Mouse (Mus musculus): ENCODE data around the gene Wfdc12. TPM values are rescaled to one million over a fixed set of nuclear protein-coding genes. Genes with fewer than 3 reads are reported as not detected.

Wfdc12 gene
- polyA plus RNA-seq, 1 experiment from 2014 or later, result not detected

DNA sequence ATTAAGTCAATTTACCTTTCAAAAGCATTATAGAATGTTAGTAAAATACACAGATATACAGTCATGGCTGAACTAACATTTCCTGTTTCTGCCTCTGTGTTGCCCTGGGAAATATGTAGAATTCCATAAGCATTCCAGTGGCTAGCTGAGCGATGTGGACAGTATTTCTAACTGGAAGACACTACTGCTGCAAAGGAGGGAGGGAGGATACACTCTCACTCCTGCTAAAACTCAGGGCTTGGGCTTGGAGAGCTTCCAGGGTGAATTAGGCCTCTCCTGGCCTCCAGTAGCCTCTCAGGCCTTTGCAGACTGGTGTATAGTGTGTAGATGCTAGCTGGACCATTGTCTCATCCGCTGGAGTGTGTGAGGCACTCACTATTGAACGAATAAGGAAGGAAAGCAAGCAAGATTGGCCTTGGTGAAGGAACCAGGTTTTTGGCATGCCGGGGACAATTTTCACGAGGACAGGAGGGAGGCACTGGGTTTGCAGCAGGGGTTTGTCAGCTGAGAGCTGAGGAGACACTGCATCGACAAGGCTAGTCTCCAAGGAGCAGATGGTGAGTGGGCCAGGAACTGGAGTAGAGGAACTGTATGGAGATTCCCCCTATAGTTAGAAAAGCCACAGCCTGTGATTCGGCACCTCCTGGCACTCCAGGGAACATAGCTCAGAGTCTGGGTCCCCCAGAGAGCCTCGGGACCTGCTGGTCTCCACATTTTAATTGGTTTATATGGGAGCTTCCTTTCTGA lies 15.6 kb downstream of the Wfdc12 start:
- 73% methylated on average over 8 of the region's 8 CpGs for WGBS
- peaks cover 62% of the 10 kb centered on the region for H3K27me3 ChIP-seq

DNA sequence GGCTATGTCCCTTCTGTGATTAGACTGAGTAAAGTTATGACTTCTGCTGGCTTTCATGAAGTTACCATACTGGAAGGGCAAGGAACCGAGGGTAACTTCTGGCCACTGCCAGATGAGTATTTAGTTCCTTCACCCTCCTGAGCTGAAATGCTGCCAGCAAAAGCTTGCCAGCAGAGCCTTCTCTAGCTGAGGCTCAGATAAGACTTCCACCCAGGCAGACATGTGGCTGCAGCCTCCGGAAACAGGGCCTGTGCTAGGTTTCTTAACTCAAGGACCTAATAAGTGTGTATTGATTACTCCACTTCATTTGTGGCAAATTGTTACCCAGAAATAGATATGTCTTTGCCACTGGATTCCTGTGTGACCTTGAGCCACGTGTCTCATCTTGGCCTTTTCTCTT lies 17.0 kb downstream of the Wfdc12 start:
- no peak overlapping the region for H3K4me3 ChIP-seq
- 66% methylated on average over 3 of the region's 3 CpGs for WGBS
- no peak for ATAC-seq (ENCODE audit: low FRiP score, low read depth)
- H3K4me2 ChIP-seq (replicated peaks), result no peak overlapping the region
- peaks cover 73% of the 10 kb centered on the region for H3K27me3 ChIP-seq
- H3K9me3 ChIP-seq, result 0 out of 2 replicates have a peak, but pooled peaks cover 3% of the 10 kb centered on the region
- H3K4me1 ChIP-seq, result peaks cover 33% of the 10 kb centered on the region
- H3K36me3 ChIP-seq, result no peaks in the 10 kb centered on the region
- H3K9ac ChIP-seq, result no peak overlapping the region
- H3K27ac ChIP-seq, result no peak overlapping the region

More for the DNA sequence above, 15.6 kb downstream of the Wfdc12 start:
- no peak overlapping the region for H3K9ac ChIP-seq
- no peak overlapping the region for H3K4me3 ChIP-seq
- no peak for ATAC-seq (ENCODE audit: low FRiP score, low read depth)
- no peak overlapping the region for H3K27ac ChIP-seq
- no peak overlapping the region for H3K4me2 ChIP-seq (replicated peaks)
- no peaks in the 10 kb centered on the region for H3K36me3 ChIP-seq
- H3K9me3 ChIP-seq, result no peaks in the 10 kb centered on the region
- peaks cover 28% of the 10 kb centered on the region for H3K4me1 ChIP-seq

GRCm38 (mm10) chr2:164170902-164171301 lies 19.5 kb downstream of the Wfdc12 start, which contains the start of gene Kcns1:
Kcns1 (minus strand) TSS chr2:164171113.
- WGBS, result under 1% methylated on average over 27 of the region's 29 CpGs
- Histone ChIP-seq H3K9ac (peak within 1 kb of the TSS; percentile 67), H3K27me3 (peaks cover 88% of the 10 kb centered on the region), H3K36me3 (no peaks in the 10 kb centered on the region), H3K27ac (no peak within 1 kb of the TSS; the same call in 1 of the 2 replicates), H3K9me3 (0 out of 2 replicates have a peak, but pooled peaks cover 3% of the 10 kb centered on the region), H3K4me3 (peak within 1 kb of the TSS; percentile 47), H3K4me2 (replicated peaks) (peak within 1 kb of the TSS; percentile 73), H3K4me1 (peaks cover 39% of the 10 kb centered on the region)
- ATAC-seq (ENCODE audit: low FRiP score, low read depth), result no peak

DNA sequence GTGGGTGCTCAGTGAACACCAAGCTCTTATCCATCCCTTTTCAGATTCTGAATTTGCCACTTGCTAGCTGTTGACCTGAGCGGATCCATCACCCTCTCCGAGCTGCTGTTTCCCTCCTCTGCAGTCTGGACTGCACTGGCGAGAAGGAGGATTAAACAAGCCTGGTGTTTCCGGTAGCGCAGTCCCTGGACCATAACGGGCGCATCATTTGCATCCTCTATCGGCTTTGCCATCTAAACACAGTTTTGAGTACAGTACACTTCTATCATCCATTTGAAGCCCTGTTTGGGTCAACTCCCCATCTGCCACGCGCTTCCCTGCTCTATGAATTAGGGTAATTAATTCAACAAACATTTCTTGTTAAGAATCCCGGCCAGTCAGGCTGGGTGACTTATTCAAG lies 20.1 kb downstream of the Wfdc12 start:
- Histone ChIP-seq H3K27ac (no peak overlapping the region), H3K4me1 (peaks cover 39% of the 10 kb centered on the region), H3K4me3 (peak overlapping the region; percentile 47), H3K9ac (peak overlapping the region; percentile 67; the same call in 1 of the 2 replicates), H3K36me3 (no peaks in the 10 kb centered on the region), H3K9me3 (0 out of 2 replicates have a peak, but pooled peaks cover 3% of the 10 kb centered on the region), H3K27me3 (peaks cover 94% of the 10 kb centered on the region), H3K4me2 (replicated peaks) (peak overlapping the region; percentile 73)
- WGBS, result 7% methylated on average over 11 of the region's 11 CpGs
- ATAC-seq (ENCODE audit: low FRiP score, low read depth), result no peak

DNA sequence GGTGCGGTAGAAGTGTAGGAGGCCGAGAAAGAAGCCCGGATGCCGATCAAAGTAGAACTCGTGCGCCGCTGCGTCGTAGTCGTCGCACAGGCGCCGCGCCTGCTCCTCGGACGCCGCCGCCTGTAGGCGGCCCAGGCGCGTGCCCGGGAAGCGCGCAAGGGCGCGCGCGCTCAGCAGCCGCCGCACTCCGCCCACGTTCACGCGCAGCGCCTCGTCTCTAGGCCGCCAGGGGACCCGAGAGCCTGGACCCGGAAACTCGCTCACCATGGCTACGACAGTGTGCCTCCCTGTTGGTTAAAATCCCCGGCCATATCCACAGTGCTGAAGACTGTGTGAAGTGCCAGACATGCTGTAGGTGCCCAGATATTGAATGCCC lies 21.8 kb downstream of the Wfdc12 start:
- ATAC-seq (ENCODE audit: low FRiP score, low read depth), result peak; percentile 62; the same call in 1 of the 2 replicates
- 11% methylated on average over 42 of the region's 42 CpGs for WGBS

GRCm38 (mm10) chr2:164167752-164168570 lies 22.4 kb downstream of the Wfdc12 start:
- ATAC-seq (ENCODE audit: low FRiP score, low read depth), result peak; percentile 48; the same call in 1 of the 2 replicates
- Histone ChIP-seq H3K9me3 (0 out of 2 replicates have a peak, but pooled peaks cover 3% of the 10 kb centered on the region), H3K27me3 (peaks cover 84% of the 10 kb centered on the region), H3K4me1 (peaks cover 34% of the 10 kb centered on the region), H3K4me3 (peak overlapping the region; percentile 48), H3K27ac (no peak overlapping the region), H3K36me3 (0 out of 2 replicates have a peak, but pooled peaks cover 3% of the 10 kb centered on the region), H3K4me2 (replicated peaks) (peak overlapping the region; percentile 74), H3K9ac (peak overlapping the region; percentile 53)
- 14% methylated on average over 90 of the region's 90 CpGs for WGBS

More for the DNA sequence above, 21.8 kb downstream of the Wfdc12 start:
- Histone ChIP-seq H3K4me1 (peaks cover 34% of the 10 kb centered on the region), H3K4me2 (replicated peaks) (peak overlapping the region; percentile 74), H3K27ac (no peak overlapping the region), H3K9me3 (0 out of 2 replicates have a peak, but pooled peaks cover 3% of the 10 kb centered on the region), H3K27me3 (peaks cover 88% of the 10 kb centered on the region), H3K4me3 (peak overlapping the region; percentile 48), H3K36me3 (0 out of 2 replicates have a peak, but pooled peaks cover 3% of the 10 kb centered on the region), H3K9ac (peak overlapping the region; percentile 53)

DNA sequence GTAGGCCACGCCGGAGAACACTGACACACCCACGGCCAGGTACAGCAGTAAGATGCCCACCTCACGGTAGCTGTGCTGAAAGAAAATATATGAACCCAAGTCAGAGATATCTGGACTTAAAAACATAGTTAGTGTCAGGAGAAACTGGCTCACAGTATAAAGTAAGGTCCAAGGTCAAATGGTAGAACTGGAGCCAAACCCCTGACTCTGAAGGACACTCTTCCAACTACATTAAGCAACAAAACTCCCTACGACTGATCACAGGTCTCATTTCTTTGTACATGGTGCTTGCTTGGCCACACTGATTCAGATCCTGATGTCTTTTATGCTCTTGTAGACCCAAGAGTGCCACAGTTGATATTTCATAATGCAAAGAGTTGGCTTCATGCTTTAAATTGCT lies 25.5 kb downstream of the Wfdc12 start:
- 91% methylated on average over 5 of the region's 5 CpGs for WGBS
- ATAC-seq (ENCODE audit: low FRiP score, low read depth), result no peak
- H3K27me3 ChIP-seq, result peaks cover 56% of the 10 kb centered on the region
- H3K27ac ChIP-seq, result no peak overlapping the region
- no peak overlapping the region for H3K4me3 ChIP-seq
- H3K9me3 ChIP-seq, result 0 out of 2 replicates have a peak, but pooled peaks cover 3% of the 10 kb centered on the region
- no peak overlapping the region for H3K4me2 ChIP-seq (replicated peaks)
- H3K4me1 ChIP-seq, result peaks cover 26% of the 10 kb centered on the region
- H3K9ac ChIP-seq, result no peak overlapping the region
- 0 out of 2 replicates have a peak, but pooled peaks cover 3% of the 10 kb centered on the region for H3K36me3 ChIP-seq

- H3K9ac ChIP-seq, result no peak overlapping the region
- peaks cover 16% of the 10 kb centered on the region; the same call in 1 of the 2 replicates for H3K4me1 ChIP-seq
- H3K4me3 ChIP-seq, result no peak overlapping the region
- peaks cover 10% of the 10 kb centered on the region; the same call in 1 of the 2 replicates for H3K36me3 ChIP-seq
- H3K27ac ChIP-seq, result no peak overlapping the region
- ATAC-seq (ENCODE audit: low FRiP score, low read depth), result no peak
- H3K4me2 ChIP-seq (replicated peaks), result no peak overlapping the region
- no peaks in the 10 kb centered on the region for H3K9me3 ChIP-seq
- WGBS, result 83% methylated on average over 11 of the region's 11 CpGs
- peaks cover 22% of the 10 kb centered on the region for H3K27me3 ChIP-seq
These were observed 28.8 kb downstream of the Wfdc12 start for GRCm38 (mm10) chr2:164161515-164162055.

DNA sequence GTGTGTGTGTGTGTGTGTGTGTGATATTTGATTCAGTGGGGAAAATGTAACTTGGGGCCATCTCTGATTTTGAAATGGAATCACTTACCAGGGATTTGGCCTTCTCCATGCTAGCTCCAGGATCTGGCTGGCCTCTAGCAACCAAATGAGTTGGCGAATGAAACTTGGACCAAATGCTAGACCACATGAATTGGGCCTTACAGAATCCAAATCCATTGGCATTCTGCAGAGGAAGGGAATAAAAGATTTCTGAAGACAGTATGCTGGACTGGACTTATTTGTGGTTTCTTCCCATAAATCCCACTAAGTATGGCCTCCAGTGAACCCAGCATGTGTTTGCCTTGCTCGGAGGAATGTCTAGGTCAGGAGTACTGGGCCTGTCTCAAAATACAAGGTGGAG lies 31.6 kb downstream of the Wfdc12 start:
- WGBS, result 74% methylated on average over 2 of the region's 2 CpGs
- Histone ChIP-seq H3K4me2 (replicated peaks) (no peak overlapping the region), H3K4me3 (no peak overlapping the region), H3K4me1 (peaks cover 16% of the 10 kb centered on the region; the same call in 1 of the 2 replicates), H3K9ac (no peak overlapping the region), H3K9me3 (no peaks in the 10 kb centered on the region), H3K27ac (no peak overlapping the region), H3K36me3 (peaks cover 9% of the 10 kb centered on the region; the same call in 1 of the 2 replicates), H3K27me3 (0 out of 2 replicates have a peak, but pooled peaks cover 5% of the 10 kb centered on the region)
- ATAC-seq (ENCODE audit: low FRiP score, low read depth), result no peak

- H3K27ac ChIP-seq, result no peak overlapping the region
- 87% methylated on average over 7 of the region's 7 CpGs for WGBS
- H3K36me3 ChIP-seq, result peaks cover 25% of the 10 kb centered on the region
- no peak overlapping the region for H3K4me2 ChIP-seq (replicated peaks)
- no peaks in the 10 kb centered on the region for H3K9me3 ChIP-seq
- no peaks in the 10 kb centered on the region for H3K27me3 ChIP-seq
- H3K9ac ChIP-seq, result no peak overlapping the region
- H3K4me3 ChIP-seq, result no peak overlapping the region
- H3K4me1 ChIP-seq, result peaks cover 21% of the 10 kb centered on the region
- ATAC-seq (ENCODE audit: low FRiP score, low read depth), result no peak
These were observed 34.2 kb downstream of the Wfdc12 start for GRCm38 (mm10) chr2:164156158-164156557.

DNA sequence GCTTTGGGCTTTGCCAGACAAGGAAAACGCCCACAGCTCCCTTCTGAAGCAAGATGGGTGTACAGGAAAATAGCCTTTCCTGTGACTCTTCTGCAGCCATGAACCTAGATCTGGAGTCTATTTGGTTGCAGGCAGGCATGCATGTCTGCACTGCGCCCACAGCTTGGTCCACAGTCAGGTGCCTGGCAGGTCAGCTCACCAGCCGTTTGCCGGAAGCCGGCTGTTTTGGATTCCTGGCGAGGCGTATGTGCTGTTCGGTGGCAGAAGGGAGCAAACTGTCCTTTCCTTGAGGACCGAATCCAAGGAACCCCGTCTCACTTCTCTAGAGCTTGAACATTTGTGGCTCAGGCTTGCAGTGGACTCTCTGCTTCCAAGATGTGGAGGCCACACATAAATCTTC lies 36.4 kb downstream of the Wfdc12 start:
- Histone ChIP-seq H3K4me2 (replicated peaks) (no peak overlapping the region), H3K4me3 (no peak overlapping the region), H3K4me1 (peaks cover 37% of the 10 kb centered on the region), H3K27ac (no peak overlapping the region), H3K9me3 (no peaks in the 10 kb centered on the region), H3K27me3 (no peaks in the 10 kb centered on the region), H3K36me3 (peaks cover 25% of the 10 kb centered on the region), H3K9ac (no peak overlapping the region)
- 93% methylated on average over 10 of the region's 10 CpGs for WGBS
- ATAC-seq (ENCODE audit: low FRiP score, low read depth), result no peak
